Mouse (Mus musculus) olfactory bulb, adult 2 months (tissue): Measurements from ENCODE around the gene Arid1b. TPM values are rescaled to one million over a fixed set of nuclear protein-coding genes. Genes with fewer than 3 reads are reported as not detected.

ENCODE experiments used
- H3K27ac ChIP-seq: fragments of 200-500 bp; 2 replicates; pipeline ENCODE4 v1.5.1; 2012; ENCODE audit warnings: low read depth, low read length; ENCODE audit not compliant: insufficient read depth
- H3K4me1 ChIP-seq: fragments of 200-500 bp; 2 replicates; pipeline ENCODE4 v1.6.1; 2012; ENCODE audit warnings: low read length; ENCODE audit not compliant: control insufficient read depth, insufficient read depth
- H3K4me3 ChIP-seq: fragments of 200-500 bp; 2 replicates; pipeline ENCODE4 v1.5.1; 2012; ENCODE audit warnings: mild to moderate bottlenecking, low read depth, low read length, moderate library complexity; ENCODE audit not compliant: insufficient read depth
- CTCF ChIP-seq: fragments of 200-500 bp; IDR thresholded peaks from 2 replicates; pipeline ENCODE4 v1.5.1; 2012; ENCODE audit warnings: low read depth, mild to moderate bottlenecking, low read length, moderate library complexity; ENCODE audit not compliant: insufficient read depth
- POLR2A ChIP-seq: fragments of 200-500 bp; IDR thresholded peaks from 2 replicates; pipeline ENCODE4 v1.6.1; 2012; ENCODE audit warnings: mild to moderate bottlenecking, low read depth, low read length, moderate library complexity; ENCODE audit not compliant: insufficient read depth
- WGBS: fragments of 180-500 bp; shearing (Covaris S2); methylation state at CpG from one replicate; pipeline ENCODE4 v1.1.7; 2018; 5-methylcytosine and 5-hydroxymethylcytosine counted together
- polyA plus RNA-seq: library from polyadenylated mRNA; stranded (reverse); fragments of >200 nt; gene quantifications from 2 replicates; pipeline ENCODE4 v1.2.4, GENCODE M21; 2012; ENCODE audit warnings: low replicate concordance; ENCODE audit not compliant: missing spikeins, insufficient read depth, insufficient read length

The Arid1b gene
- polyA plus RNA-seq: not detected in 2 replicates

DNA sequence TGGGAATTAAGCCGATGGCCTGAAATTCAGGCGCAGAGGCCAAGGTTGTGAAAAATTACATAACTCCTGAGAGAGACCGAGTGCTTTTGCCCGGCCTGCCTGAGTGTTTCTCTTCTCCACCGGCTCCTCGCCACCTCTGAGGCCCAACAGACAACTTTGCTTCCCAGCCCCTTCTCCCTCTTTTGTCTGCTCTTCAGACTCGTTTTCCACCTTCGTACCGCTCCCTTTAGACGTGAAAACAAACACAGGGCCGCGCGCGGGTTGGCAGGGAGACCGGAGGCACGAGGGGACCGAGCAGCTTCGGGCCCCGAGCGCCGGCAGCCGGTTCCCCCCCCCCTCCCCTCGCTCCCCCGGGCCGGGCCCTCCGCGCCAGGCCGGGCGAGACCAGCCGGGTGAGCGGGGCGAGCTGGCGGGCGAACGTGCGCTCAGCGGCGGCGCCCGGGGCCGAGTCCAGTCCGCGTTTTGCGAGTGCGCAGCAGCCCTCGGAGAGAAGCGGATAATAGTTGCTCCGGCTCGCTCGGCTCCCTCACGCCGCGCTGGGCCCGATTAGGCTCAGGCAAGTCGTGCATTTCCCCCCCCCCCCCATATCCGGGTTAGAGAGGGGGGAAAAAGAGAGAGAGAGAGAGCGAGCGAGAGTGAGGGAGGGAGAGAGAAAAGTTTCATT lies at the start of gene Arid1b:
Gene Arid1b (plus strand): TSS at position 493 of the 664 bp plus-strand sequence.
- Histone ChIP-seq H3K4me3 (peak within 1 kb of the TSS; percentile 87), H3K4me1 (peaks cover 8% of the 10 kb centered on the region), H3K27ac (peak within 1 kb of the TSS; percentile 99)
- WGBS: 1% methylated on average over 58 of the region's 58 CpGs
- TF ChIP-seq CTCF (no peak), POLR2A (no peak)

DNA sequence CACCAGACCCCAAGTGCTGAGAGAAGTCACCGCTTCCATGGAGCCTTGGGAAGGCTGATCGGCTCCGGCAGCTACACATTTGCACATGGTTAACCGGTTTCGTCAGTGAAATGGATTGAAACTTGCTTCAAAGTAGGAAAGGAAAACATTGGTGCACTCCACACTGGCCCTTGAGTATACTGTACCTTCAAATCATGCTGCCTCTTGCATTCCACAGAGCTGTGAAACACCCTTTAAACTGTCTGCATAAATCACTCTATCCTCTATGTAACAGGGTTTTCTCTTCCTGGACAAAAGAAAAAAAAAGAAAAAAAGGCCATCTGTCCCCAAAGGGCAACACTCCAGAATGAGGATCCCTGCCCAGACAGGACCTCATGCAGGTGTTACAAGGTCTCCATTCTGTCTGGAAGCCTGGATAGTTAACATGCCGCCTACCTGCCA lies 48.8 kb upstream of the Arid1b start:
- Histone ChIP-seq H3K27ac (no peak overlapping the region), H3K4me3 (no peak overlapping the region), H3K4me1 (peaks cover 9% of the 10 kb centered on the region)
- 92% methylated on average over 6 of the region's 6 CpGs for WGBS
- TF ChIP-seq CTCF (no peak), POLR2A (no peak)

DNA sequence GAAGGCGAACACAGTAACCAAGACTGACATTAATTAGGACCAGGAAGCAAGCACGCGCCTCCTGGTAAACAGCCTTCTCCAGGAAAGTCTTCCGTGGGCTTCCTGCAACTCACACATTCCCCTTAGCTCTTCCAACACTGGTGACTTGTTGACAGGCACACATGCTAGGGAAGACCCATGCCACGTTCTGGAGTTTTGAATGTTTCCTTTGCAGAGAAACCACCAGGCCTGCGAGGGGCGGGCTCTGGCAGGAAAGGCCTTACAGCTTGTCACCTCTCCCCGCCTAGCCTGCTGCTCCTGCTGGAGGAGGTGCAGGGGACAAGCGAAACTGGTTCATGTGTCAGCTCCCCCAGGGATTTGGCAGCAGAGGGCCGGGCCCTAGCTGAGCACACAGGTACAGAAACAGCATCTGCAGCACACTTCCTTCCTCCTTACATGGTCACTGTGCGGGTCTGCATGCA lies 48.2 kb upstream of the Arid1b start:
- TF ChIP-seq POLR2A (no peak), CTCF (no peak)
- Histone ChIP-seq H3K27ac (no peak overlapping the region), H3K4me3 (no peak overlapping the region), H3K4me1 (peaks cover 9% of the 10 kb centered on the region)
- 33% methylated on average over 11 of the region's 11 CpGs for WGBS

DNA sequence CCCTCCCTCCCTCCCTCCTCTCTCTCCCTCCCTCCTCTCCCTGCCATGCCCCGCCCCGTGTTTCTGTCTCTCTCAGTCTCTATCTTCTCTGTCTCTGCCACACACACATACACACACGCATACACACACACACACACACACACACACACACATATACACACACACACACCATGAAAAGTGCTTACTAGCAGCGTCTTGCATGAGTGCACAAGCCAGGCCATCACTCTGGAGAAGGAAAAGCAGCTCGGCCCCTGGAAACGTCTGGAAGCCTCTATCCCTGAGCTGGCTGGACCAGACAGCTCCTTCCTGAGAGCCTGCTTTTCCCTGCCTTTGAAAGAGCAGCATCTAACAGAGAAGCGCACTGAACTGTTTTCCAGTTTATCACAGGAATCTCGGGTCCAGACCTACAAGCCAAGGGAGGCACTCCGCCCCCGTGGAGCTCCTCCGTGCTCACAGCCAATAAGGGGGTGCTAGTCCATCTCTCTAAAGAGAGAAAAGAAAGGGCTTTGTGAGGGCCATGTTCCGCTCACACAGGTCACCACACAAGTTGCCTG lies 47.6 kb upstream of the Arid1b start:
- TF ChIP-seq CTCF (no peak), POLR2A (no peak)
- no peak overlapping the region for H3K4me3 ChIP-seq
- peaks cover 9% of the 10 kb centered on the region for H3K4me1 ChIP-seq
- no peak overlapping the region for H3K27ac ChIP-seq
- WGBS: 37% methylated on average over 12 of the region's 12 CpGs

- H3K4me1 ChIP-seq: peaks cover 9% of the 10 kb centered on the region
- H3K27ac ChIP-seq: no peak overlapping the region
- WGBS: 85% methylated on average over 3 of the region's 3 CpGs
- H3K4me3 ChIP-seq: no peak overlapping the region
- TF ChIP-seq POLR2A: no peak
- TF ChIP-seq CTCF: no peak
These were observed 47.1 kb upstream of the Arid1b start for GRCm38 (mm10) chr17:4947013-4947412.

- H3K4me1 ChIP-seq: peaks cover 9% of the 10 kb centered on the region
- TF ChIP-seq POLR2A: no peak
- TF ChIP-seq CTCF: no peak
- no peak overlapping the region for H3K4me3 ChIP-seq
- WGBS: 89% methylated on average over 2 of the region's 2 CpGs
- no peak overlapping the region for H3K27ac ChIP-seq
These were observed 46.7 kb upstream of the Arid1b start for GRCm38 (mm10) chr17:4947439-4947838.

GRCm38 (mm10) chr17:4948501-4948900 lies 45.6 kb upstream of the Arid1b start:
- no peak overlapping the region for H3K4me3 ChIP-seq
- WGBS: 89% methylated on average over 3 of the region's 3 CpGs

GRCm38 (mm10) chr17:4954431-4954830 lies 39.7 kb upstream of the Arid1b start:
- TF ChIP-seq CTCF (no peak), POLR2A (no peak)
- no peaks in the 10 kb centered on the region for H3K4me1 ChIP-seq
- H3K4me3 ChIP-seq: no peak overlapping the region
- WGBS: 41% methylated on average over 4 of the region's 4 CpGs
- H3K27ac ChIP-seq: no peak overlapping the region

More at GRCm38 (mm10) chr17:4948501-4948900, 45.6 kb upstream of the Arid1b start:
- Histone ChIP-seq H3K27ac (no peak overlapping the region), H3K4me1 (peaks cover 9% of the 10 kb centered on the region)
- no peak for TF ChIP-seq CTCF
- TF ChIP-seq POLR2A: no peak

GRCm38 (mm10) chr17:4964192-4964877 lies 29.8 kb upstream of the Arid1b start:
- Histone ChIP-seq H3K27ac (no peak overlapping the region), H3K4me3 (no peak overlapping the region), H3K4me1 (no peaks in the 10 kb centered on the region)
- TF ChIP-seq CTCF (no peak), POLR2A (no peak)
- WGBS: 74% methylated on average over 10 of the region's 10 CpGs
